Mouse (Mus musculus) thymus, postnatal 4 days (tissue): ENCODE results near the gene Fem1a.
A peak's percentile ranks its signal among the peaks of the same experiment; 100 is the strongest.

Experiments used
- DNase-seq: peaks from one replicate; pipeline ENCODE4 v3.0.0; 2021

Gene Fem1a

DNA sequence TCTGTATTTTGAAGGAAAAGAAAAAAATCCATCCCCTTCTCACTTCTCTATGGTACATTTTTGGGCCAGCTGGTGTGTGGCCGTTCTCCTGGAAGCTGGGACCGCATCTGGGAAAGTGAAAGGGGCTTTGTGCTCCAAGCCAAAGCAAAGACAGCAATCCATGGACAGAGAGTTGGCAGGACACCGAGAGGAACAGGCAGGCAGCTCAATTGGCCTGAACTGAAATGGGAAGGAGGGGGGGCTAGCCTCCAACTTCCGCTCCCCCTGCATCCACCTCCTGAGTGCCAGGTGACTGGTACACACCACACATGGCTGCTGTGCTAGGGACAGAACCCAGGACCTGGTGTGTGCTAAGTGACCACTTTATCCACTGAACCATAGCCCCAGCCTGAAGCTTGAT, 26.2 kb downstream of the Fem1a start:
- no peak for DNase-seq

- no peak for DNase-seq
Measured at GRCm38 (mm10) chr17:56283316-56283715, 26.7 kb downstream of the Fem1a start.

DNA sequence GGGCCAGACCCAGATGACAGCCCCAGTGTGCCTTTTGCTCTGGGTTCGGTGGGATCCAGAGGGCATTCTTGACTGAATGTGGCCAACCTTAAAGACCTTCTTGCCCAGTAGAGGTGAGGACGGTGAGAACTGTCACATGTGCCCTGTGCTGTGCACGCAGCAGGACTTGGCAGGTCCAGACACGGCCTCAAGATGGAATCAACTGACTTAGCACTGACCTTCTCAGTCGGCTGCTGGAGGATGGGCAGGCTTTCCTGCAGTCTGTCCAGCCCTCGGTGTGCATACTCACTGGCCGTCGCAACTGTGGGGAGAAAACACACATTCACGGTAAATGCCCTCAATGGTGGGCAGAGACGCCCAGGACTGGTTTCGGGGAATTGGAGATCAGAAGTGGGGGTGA, 29.4 kb downstream of the Fem1a start:
- DNase-seq: no peak

DNA sequence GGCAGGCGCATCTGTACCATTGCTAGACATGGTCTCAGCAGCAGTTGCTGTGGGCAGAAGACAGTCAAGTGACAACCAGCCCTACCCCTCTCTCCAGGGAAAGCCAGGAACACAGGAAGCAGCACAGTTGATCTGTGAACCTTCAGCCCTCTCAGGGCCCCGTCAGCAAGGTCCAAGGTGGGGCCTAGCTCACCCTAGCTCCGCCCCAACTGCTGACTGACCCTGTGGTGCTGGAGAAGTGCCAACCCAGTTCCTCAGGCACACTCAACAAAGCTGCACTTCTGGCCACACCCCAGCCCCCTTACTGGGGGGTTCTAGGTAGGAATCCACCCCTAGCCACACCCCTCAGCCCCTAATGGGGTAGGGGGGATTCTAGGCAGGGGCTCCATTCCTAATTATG, 31.2 kb downstream of the Fem1a start:
- no peak for DNase-seq

- DNase-seq: no peak
Measured at GRCm38 (mm10) chr17:56288866-56289265, 32.3 kb downstream of the Fem1a start.

DNA sequence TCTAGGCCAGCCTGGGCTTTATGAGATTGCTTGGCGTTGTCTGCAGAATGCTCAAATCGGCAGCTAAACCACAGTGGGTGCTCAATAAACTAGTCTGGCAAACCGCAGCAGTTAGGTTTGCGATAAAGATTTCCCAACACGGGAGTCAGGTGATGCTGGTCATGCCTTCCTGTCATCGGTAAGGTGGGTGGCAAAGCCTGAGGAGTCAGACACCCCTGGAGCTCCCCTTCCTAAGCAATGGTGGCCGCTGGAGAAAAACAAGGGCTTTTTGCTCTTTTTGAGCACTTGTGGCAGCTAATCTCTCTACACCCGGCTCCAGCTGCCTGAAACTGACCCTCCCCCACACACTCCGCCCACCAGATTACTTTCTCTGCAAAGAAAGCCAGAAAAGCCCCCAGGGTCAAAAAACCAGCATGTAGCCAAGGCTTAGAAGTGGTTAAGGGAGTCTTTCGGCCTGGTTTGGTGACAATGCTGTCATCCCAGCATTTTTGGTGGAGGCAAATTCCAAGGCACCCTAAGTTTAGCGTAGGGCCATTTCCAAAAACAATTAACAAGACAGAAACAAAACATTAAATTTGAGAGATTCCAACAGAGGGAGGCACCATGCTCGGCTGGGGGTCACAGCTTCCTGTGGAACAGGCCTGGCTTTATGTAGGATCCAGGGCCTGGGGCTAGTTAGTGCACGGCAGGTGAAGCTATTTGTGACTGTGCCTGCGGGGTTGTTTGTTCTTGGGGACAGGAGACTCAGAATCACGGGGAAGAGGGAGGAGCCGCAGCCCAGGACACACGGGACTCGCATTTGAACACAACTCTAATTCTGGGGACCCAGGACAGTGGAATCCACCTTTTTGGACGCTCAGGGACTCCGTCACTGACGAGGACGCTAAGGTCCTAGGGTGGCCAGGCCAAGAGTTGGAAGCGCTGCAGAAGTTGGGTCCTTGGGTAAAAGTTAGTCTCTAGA, 33.0 kb downstream of the Fem1a start:
- peak; percentile 69 for DNase-seq

- peak; percentile 99 for DNase-seq
Measured at GRCm38 (mm10) chr17:56290388-56291170, 34.0 kb downstream of the Fem1a start.

DNA sequence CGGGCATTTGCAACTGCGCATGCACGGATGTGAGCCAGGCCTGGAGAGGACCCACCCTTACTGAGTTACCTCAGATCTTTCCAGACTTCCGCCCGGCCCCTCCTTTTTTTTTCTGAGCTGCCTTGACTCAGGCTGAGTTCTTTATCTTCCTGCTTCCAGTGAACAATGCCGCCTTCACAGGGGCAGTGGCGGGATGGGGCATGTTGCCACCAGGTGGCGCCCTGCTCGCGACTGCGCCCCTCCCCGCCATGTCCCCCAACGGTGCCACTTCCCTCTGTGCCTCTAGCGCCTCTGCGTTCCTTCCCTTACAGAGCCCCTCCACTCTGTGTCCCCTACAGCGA, 34.5 kb downstream of the Fem1a start:
- peak; percentile 98 for DNase-seq

DNA sequence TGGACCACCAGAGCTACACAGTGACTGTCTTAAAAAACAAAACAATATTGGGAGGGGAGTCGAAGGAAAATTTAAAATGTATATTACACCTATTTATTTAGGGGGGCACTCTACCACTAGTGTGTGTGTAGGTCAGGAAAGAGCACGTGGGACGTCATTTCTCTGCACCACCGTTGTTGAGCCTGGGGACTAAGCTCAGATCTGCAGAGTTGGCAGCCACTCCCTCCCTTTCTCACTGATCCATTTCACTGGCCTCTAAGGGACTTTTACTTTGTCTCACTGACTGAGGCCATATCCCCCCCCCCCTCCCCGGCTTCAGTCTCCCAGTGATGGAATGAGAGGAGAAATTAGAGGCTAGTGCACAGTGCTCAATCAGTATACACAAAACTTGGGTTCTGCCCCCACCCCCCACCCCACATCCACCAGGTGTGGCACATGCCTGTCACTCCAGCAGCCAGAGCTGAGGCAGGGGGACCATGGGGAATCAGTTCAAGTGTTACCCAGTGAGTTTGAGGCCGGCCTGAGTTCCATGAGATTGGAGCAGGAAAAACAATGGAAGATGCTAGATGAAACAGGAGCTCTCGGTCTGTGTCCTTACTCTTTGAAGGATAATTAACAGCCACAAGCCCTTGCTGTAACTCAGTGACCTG, 35.3 kb downstream of the Fem1a start:
- peak; percentile 70 for DNase-seq

DNA sequence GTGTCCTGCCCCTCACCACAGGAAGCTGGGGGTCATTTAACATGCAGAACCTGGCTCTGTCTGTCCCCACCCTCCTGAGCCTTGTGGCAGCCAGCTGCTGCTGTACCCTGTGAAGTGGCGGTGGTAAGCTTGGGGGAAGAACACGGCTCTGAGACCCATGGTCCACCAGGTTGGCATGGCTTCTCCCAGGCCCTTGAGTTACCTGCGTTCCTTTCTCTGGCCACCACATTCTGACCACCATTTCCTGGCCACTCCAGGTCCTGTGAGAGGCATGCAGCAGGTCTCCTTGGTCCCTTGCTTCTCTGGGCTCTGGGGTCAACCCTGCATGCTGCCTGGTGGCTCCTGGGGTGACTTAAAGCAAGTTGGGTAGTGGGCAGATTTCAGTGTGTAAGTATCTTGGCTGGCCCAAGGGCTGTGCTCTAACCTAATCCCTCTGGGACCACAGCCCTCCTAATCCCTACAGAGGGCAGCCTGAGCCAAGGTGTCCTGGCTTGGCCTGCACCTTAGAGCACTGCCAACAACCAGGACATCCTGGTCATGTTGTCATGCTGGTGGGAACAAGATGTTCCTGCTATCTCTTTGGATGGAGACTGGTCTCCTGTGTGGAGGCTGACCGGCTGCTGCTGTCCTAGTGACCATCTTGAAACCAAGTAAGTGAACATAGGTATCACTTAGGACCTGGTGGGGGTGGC, 36.1 kb downstream of the Fem1a start, which contains the start of gene Plin3:
Gene Plin3, minus strand, starts transcription at position 343 of the 692 bp plus-strand sequence.
- peak; percentile 67 for DNase-seq

DNA sequence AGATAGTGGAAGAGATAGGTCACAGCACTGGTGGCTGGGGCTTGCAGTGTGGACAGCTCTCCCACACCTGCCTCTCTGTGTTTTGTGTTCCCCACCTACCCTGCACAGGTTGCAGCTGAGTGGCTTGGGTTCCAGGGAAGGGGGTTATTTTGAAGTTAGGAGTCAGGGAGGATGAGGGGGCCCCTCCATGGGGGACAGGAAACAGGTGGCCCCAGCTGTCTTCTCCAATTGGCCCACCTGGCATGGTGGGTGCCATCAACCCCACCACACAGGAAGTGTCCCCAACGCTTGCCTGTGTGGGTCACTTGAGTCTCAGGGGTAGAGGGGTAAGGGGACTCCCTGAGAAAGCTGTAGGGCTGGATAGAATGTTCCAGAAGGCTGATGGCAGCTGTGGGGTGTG, 36.7 kb downstream of the Fem1a start:
- DNase-seq: peak; percentile 82

- DNase-seq: peak; percentile 54
Measured at GRCm38 (mm10) chr17:56294241-56294640, 37.6 kb downstream of the Fem1a start.

GRCm38 (mm10) chr17:56296201-56296600, 39.6 kb downstream of the Fem1a start:
- peak; percentile 47 for DNase-seq

DNA sequence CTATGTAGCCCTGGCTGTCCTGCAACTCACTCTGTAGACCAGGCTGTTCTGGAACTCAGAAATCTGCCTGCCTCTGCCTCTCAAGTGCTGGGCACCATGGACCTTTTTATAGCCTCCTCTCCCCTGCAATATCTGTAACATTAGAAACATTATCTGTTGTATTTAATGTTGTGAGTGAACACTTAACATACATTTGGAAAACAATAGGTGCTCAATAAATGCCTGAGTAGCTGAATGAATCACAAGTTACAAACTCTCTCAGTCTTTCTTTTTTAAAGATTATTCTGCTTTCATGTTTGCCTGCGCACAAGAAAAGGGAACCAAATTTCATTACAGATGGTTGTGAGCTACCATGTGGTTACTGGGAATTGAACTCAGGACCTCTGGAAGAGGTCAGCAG, 41.6 kb downstream of the Fem1a start:
- DNase-seq: no peak

GRCm38 (mm10) chr17:56300186-56300585, 43.6 kb downstream of the Fem1a start, which contains the start of gene Arrdc5:
Gene Arrdc5, minus strand, starts transcription at chr17:56300286.
- DNase-seq: no peak

- peak; percentile 47 for DNase-seq
Measured at GRCm38 (mm10) chr17:56302363-56302996, 45.9 kb downstream of the Fem1a start.

DNA sequence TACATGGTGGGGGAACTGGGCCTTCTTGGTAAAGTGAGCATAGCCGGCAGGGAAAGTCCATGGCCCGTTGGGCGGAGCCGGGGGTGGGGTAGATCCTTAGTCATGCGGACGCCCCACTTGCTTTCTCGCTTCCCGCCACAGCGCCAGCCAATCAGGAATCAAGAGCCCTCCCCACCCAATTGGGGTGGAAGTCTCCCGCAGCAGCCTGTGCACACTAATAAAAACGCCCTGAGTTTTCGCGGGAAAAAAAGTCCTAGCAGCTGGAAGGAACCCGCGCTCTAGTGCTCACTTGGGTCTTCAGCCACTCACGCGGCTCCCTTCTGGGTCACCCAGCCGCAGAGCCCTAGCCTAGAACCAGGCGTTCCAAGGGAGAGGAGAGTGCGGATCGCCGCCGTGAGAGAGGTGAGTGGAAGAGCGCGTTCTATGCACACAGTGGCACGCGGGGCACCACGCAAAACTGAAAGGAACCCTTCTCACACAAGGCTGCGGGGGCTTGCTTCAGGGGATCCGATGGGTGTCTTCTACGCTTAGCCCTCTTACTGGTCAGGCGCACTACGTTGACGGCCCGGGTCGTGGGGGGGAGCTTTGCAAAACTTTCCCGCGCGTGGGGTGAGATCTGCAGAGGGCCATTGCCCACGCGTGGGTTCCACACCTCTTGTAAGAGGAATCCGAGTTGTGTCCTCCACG, 46.7 kb downstream of the Fem1a start, which contains the start of gene Uhrf1:
Gene Uhrf1, plus strand, starts transcription at position 162 of the 687 bp plus-strand sequence.
- DNase-seq: peak; percentile 84

GRCm38 (mm10) chr17:56303847-56304586, 47.4 kb downstream of the Fem1a start:
- DNase-seq: peak; percentile 98

DNA sequence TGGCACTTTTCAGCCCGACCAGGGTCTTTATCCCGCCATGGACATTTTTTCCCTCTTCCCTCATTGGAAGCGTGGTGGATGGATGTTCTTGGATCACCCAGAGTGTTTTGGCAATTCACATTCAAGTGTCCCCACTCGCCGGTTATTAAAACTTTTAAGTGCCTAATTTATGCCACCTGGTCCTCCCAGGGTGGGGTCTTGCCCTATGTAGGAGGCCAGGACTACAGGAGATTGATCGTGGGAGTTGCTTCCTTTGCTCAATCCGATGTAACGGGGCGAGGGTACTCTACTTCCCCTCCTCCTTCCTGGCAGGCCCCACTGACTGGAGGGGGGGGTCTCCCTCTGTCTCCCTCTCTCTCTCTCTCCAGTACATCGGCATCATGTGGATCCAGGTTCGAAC, 48.1 kb downstream of the Fem1a start:
- DNase-seq: no peak

- peak; percentile 56 for DNase-seq
Measured at GRCm38 (mm10) chr17:56305156-56305555, 48.5 kb downstream of the Fem1a start.

DNA sequence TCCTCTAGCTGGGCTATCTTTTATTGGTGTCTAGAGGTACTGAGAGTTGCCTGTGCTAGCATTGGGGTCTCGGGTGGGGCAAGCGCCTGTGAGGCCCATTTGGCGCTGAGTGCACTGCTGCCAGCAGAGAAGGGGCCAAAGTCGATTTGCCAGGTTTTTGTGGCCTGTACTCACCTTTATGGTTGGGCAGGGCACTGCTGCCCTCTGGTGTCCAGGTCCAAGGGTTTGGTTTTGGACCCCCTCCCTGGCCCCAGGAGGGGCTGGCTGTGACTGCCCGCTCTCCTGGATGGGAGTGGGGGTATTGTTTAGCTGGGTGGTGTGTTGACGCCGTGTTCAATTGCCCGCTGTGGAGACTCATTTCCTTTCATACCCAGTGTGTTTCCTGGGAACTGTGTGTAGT, 49.2 kb downstream of the Fem1a start:
- peak; percentile 71 for DNase-seq
